Mouse (Mus musculus): Measurements from ENCODE around the gene Ccdc50.

DNA sequence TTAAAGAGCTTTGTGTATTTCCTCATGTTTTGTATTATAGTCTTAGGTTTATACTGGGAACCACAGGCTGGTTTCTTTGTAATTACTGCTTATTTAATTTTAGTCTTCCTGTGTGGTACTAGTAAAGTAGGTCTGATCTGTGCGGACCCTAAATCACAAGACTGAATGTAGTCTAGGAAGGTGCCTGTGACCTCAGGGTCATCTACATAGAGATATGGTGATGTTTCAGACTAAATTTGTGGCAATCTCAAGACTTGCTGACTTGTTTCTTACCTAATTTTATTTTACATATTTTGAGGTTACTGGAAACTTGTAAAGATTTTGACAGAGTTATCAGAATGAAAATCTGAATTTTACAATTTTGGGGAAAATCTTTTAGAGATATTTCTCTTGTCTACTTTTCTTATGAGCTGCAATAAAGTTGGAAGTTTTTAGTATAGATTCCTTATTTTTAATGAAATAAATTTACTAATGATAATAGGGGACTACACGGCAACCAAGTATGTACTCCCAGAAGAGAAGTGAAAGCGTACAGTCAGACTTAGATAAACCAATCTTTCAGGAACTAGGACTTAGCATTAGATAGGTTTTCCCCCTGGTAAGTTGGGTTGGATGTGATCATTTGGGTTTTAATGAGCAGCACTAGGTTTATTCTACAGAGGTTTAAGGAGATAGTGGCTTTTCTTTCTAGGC lies 10.5 kb downstream of the Ccdc50 start:
- no peak for TF ChIP-seq POLR2A (IDR thresholded peaks at IDR 0.05; ENCODE audit: low read depth, low read length)
- no peak for TF ChIP-seq CTCF (IDR thresholded peaks at IDR 0.05; ENCODE audit: extremely low read depth, insufficient read length, insufficient replicate concordance, low read depth, low read length)
